Mouse (Mus musculus) E14TG2a.4 (cell line): ENCODE results near the gene Apobec3.

Experiments used
- CTCF ChIP-seq: conservative IDR thresholded peaks from 2 replicates; pipeline ENCODE4 v1.5.1; 2014; ENCODE audit warnings: low read length
- NANOG ChIP-seq: IDR thresholded peaks from 2 replicates; pipeline ENCODE4 v1.6.1; 2014; ENCODE audit warnings: borderline replicate concordance, low read length, mixed read lengths

DNA sequence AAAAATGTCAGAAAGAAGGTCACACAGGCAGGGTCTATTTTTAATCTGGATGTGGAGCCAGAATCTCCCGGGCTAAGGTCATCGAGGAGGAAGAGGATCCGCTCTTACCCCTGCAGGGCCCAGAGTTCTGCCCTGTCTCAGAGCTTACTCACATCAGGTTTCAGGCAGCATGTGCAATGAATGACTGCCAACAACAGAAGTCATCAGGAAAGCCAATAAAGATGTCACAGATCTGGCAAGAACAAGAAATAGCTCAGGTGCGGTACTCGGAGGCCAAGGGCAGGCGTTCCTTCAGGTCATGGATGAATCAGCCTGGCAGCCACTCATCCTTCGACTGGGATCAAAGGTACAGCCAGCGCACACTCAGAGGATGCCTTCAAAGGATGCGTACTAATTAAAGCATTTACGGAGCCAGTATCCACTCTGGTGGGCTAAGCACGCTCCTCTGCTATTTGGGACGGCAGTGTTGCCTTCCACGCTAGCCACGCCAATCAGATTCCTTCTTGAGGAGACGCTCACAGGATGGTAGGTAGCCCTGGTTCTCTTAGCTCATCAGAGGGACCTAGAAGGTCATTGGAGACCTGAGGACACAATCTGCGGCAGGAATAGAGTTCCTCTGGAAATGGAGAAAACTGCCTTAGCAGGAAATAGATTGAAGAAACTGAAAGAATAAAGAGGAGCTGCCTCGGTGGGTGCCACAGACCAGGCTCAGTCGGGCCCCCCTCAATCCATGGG, 16.0 kb upstream of the Apobec3 start:
- TF ChIP-seq CTCF: no peak
- TF ChIP-seq NANOG: no peak
